Mouse (Mus musculus): Measurements from ENCODE around the gene Dkk1.
"Not testable (repeated sequence)": the region's sequence is repeated elsewhere in the genome, so short reads cannot be mapped to it uniquely, and the experiment has no call there.

The Dkk1 gene

DNA sequence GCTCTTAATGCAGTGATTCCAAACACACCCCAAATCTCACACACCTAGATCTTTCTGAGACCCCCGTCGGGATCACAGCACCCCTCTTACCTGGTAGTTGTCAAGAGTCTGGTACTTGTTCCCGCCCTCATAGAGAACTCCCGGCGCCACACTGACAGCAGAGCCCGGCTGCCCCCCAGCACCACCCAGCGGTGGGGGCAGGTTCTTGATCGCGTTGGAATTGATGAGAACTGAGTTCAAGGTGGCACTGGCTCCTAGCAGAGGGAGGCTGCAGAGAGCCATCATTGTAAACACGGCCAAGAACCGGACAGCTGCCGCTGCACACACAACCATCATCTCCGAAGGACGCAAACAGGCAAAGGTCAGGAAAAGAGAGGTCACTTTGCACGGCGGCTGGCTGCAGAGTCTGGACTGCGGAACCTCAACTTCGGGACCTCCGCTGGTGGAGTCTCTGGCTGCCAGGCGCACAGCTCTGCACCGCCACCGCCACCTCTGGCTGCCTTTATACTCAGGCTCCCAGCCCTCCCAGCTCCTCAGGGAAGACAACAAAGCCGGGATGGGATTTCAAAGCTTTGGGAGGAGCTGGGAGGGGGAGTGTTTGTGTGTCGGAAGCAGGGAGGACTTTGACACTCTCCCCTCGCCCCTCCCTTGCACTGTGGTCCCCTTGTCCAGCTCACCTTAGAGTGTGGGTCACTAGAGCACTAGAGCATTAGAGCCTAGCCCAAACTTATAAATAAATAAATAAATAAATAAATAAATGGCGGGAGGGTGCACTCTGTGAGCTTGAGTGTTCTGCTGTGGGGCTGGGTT lies at the start of gene Dkk1:
Gene Dkk1 (minus strand): TSS at position 622 of the 810 bp plus-strand sequence.
- in situ Hi-C loops (cut with MboI; ENCODE audit: low pct_unique_long_range_greater_than_20kb in 1 of 2, low sequenced_read_pairs in 2 of 2, unreplicated experiment in 1 of 2), result no loop called here

DNA sequence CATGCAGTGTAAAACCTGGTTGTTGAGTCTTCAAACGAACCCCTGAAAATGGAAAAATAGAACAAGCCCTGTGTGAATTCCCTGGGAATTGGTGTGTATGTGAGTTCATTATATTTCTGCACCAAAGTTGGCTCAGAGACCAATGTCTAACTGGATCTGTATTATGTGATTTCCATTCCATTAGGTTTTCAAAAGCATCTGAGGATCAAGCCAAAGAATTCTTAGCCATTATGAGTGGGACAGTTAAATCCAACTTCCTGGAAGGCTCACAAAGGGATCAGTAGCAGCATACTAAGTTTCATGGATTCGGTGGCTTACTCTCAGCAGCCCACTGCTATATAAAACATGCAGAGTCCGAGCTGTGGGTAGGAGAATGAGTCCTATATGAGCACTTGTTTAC lies 36.9 kb upstream of the Dkk1 start:
- in situ Hi-C loops (cut with MboI; ENCODE audit: low pct_unique_long_range_greater_than_20kb in 1 of 2, low sequenced_read_pairs in 2 of 2, unreplicated experiment in 1 of 2), result no loop called here

DNA sequence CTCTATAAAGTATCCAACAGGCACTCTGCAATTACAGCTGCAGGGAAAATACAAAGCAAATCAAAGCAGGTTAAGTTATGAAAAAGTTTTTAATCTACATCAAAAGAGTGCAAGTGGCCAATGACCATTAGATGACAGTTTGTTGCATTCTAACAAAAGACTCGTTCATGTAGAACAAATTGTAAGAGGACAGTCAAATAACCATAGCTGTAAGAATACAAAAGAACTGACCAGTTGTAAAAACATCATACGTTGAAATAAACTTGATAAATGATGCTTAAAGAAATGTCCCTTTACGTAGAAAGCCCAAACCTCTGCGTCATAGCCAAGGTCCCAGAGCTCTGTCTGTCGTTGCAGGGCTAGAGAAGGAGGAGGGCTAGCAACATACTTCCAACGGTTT lies 15.1 kb upstream of the Dkk1 start:
- in situ Hi-C loops (cut with MboI; ENCODE audit: low pct_unique_long_range_greater_than_20kb in 1 of 2, low sequenced_read_pairs in 2 of 2, unreplicated experiment in 1 of 2), result no loop called here

DNA sequence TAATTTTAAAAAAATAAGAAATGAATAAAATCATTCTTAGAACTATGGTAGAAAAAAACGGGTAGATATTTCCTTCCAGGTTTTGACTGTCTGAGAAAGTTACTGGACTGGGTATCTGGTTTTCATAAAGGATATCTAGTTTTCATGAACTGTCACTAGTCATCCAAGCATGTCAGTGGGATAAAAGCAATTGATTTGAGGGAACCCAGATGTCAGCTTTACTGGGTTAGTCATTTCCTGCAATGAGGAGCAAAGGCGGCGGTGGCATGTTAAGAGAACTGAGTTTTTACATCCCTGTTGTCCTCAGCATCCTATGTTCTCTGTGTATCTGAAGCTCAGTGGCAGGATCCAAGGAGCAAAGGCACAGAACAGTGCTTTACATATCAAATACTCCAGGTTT lies 14.4 kb upstream of the Dkk1 start:
- in situ Hi-C loops (cut with MboI; ENCODE audit: low pct_unique_long_range_greater_than_20kb in 1 of 2, low sequenced_read_pairs in 2 of 2, unreplicated experiment in 1 of 2), result no loop called here

DNA sequence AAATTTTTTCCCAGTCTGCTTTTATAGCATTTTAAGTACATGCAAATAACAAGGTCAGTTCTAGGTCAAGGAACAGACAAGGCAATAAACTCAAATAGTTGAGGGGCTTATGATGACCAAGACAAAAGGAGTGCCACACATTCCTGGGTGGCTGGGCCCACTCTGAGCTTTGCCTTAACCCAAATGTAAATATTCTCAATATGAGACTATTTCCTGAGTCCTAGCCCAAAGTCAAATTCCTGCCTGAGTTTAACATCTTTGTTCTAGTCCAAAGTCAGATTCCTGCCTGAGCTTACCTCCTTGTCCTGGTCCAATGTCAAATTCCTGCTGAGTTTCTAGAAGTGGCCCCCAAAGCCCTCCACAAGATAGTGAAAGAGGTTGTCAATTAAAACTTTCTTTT lies 8.6 kb upstream of the Dkk1 start:
- in situ Hi-C loops (cut with MboI; ENCODE audit: low pct_unique_long_range_greater_than_20kb in 1 of 2, low sequenced_read_pairs in 2 of 2, unreplicated experiment in 1 of 2), result no loop called here

DNA sequence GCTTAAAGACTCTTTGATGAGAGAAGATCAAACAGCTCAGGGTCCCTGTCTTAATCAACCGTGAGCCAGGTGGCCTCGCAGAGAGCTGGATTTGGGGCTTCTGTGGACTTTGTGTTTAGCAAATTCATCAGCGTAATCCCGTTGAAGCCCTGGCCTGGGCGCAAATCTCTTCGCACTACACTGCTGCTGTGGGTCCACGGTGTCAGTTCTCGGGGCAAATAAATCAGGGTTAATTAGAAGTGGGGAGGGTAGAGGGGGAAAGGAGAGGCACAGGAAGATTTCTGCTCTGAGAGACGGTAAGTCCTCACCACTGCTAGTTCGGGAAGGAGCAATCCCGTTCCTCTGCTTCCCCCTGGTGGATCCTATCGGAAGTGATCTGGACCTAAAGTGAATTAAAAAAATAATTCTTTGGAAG lies 5.0 kb upstream of the Dkk1 start:
- in situ Hi-C loops (cut with MboI; ENCODE audit: low pct_unique_long_range_greater_than_20kb in 1 of 2, low sequenced_read_pairs in 2 of 2, unreplicated experiment in 1 of 2), result loop anchor here (5.0 kb wide), 2 partner anchors 307 to 332 kb away; no protein-coding TSS in a partner anchor

DNA sequence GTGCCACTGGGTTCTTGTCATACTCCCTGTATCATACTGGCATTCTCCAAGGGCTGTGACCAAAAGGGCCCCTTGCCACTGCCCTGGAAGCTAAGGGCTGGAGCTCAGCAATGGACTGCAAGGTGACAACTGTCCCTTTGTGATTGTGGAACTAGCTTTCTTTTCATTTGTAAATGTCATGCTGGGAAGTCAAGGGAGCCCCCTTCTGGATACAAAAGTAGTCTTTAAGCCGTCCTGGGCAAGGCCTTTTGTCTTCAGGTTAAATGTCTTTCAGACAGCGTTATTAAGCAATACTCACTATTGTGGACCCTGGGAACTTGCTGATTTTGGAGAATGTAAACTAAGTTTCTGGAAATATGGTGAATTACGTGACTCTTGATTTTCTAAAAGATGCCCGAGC lies 4.3 kb upstream of the Dkk1 start:
- in situ Hi-C loops (cut with MboI; ENCODE audit: low pct_unique_long_range_greater_than_20kb in 1 of 2, low sequenced_read_pairs in 2 of 2, unreplicated experiment in 1 of 2), result loop anchor here (5.0 kb wide), 2 partner anchors 306 to 331 kb away; no protein-coding TSS in a partner anchor

DNA sequence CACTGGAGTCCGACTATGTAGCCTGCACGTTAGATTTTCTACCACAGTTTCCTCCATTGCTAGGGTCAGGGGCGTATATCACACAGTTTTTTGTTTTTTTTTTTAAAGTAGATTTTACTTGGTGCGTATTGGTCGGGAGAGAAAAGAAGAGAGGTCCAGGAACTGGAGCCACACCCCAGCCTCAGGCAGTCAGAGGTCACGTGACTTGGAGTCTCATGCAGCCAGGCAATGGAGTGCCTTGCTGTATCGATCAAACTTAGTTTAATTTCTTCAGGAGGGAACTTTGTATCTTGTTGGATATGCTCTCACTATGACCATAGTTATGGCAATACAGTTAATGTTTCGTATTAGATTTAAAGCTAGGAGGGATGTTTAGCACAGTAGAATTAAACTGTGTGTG lies 2.8 kb upstream of the Dkk1 start:
- in situ Hi-C loops (cut with MboI; ENCODE audit: low pct_unique_long_range_greater_than_20kb in 1 of 2, low sequenced_read_pairs in 2 of 2, unreplicated experiment in 1 of 2), result loop anchor here (5.0 kb wide), 2 partner anchors 305 to 330 kb away; no protein-coding TSS in a partner anchor

DNA sequence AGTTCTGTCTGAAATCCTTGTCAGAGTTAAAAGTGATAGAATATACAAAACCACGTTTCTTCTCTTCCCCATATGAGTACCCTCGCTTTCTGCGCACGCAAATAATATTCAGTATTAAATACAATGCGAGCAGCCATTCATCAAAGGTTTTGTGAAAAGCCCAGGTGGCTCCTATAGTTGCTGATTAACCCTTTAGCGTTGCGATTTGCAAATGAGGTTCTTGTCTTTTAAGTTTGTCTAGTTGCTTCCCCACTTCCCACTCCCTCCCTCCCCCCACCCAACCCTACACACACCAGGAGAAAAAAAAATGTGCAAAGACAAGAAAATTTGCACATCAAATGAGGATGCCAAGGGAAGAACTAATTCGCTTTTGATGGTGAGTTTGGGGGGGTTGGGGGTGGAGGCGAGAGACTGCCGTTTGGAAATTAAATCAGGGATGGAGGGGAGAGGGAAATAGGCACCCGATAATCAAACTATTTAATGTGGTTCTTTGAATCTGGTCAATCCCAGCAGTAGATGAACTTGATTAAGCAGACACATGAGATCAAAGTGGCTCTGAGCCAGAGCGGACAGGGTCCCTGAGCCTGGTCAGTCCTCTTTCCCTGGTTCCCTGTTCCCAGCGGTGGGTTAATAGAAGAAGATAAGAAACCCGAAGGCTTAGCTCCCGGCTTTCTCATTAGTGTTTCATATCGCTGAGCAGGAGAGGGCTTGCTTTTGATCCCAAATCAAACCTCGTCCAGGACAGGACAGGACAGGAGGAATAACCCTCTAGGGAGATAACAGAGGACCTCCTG lies 586 bp upstream of the Dkk1 start:
- in situ Hi-C loops (cut with MboI; ENCODE audit: low pct_unique_long_range_greater_than_20kb in 1 of 2, low sequenced_read_pairs in 2 of 2, unreplicated experiment in 1 of 2), result loop anchor here (5.0 kb wide), 2 partner anchors 303 to 328 kb away; no protein-coding TSS in a partner anchor

DNA sequence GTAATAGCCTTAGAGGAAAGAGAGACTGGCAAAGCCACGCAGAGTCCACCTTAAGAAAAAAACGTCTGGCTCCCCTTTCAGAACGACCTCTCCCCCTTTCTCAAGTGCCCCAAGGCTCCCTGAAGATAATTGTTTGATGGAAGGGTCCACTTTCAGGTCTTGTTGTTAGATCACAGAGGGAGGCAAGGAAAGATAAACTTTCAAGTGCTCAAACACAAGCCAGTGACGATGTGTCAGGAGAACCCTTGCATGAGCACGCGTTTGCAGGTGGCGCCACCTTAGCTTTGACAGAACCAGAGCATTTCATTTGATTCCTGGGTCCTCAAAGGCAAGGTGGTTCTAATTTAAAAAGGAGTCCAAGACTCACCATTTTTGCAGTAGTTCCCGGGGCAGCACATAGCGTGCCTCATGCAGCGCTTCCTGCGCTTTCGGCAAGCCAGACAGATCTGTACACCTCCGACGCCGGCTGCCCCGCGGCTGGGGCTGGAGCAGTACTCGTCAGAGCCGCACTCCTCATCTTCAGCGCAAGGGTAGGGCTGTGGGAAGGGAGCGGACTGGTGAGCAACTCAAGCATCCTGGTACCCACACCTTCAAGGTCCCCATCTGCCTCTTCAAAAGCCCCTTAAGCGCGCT lies 938 bp downstream of the Dkk1 start:
- in situ Hi-C loops (cut with MboI; ENCODE audit: low pct_unique_long_range_greater_than_20kb in 1 of 2, low sequenced_read_pairs in 2 of 2, unreplicated experiment in 1 of 2), result no loop called here

DNA sequence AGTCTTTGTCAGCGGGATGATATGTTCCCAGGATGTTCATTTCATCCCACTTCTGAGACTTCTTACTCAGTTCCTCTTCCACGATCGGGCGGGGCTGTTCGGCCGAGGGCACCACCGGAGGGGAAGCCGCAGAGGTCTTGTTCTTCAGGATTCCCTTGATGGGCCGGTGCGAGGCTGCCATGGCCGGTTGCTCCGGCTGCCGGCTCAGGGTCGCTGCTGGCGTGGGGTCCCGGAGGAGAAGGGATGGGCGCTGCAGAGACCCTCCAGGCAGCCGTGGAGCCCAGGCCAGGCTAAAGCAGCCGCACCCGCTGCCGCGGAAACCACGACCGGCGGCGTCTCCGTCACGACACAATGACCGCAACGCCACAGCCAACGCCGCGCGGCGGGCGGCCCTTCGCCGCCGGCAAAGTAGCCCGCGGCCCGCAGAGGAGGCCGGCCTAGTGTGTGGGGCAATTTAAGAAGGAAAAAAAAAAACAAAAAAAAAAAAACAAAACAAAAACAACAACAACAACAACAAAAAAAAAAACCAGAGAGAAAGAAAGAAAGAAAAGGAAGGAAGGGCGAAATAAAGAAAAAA lies 10.0 kb downstream of the Dkk1 start:
- in situ Hi-C loops (cut with MboI; ENCODE audit: low pct_unique_long_range_greater_than_20kb in 1 of 2, low sequenced_read_pairs in 2 of 2, unreplicated experiment in 1 of 2), result not testable (repeated sequence)

DNA sequence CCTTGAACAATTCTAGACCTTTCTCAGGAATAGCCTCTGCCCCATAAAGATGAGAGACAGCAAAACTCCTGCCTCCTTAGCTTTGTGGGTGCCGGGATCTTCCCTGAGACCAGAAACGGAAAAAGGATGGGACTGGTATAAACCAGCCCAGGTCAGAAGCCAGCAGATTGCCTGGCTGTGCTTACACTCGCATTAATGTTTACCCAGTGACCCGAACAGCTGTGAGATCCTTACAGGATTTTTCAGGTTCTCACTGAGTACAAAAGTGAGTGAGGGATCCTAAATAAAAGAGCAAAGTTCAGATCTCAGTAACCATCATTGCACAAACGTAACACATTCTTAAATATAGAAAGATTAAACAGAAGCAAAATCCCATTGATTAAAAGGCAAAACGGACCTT lies 32.7 kb downstream of the Dkk1 start:
- in situ Hi-C loops (cut with MboI; ENCODE audit: low pct_unique_long_range_greater_than_20kb in 1 of 2, low sequenced_read_pairs in 2 of 2, unreplicated experiment in 1 of 2), result no loop called here

DNA sequence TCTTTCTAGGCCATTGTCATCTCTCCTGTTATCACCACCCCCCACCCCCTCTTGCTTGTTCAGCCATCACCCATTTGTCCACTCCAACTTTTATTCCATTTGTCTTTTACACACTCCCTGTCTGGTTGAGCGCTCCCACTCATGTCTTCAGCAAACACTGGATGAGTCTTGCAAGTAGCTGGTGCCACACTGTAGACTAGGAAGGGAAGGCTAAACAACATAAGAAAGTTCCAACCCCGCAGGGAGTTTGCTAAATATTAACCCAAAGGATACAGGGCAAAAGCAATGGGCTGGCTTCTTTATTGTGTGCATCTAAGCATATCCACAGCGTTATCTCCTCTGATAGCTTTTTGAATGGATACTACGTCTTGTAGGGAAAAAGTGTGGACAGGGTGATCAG lies 39.0 kb downstream of the Dkk1 start:
- in situ Hi-C loops (cut with MboI; ENCODE audit: low pct_unique_long_range_greater_than_20kb in 1 of 2, low sequenced_read_pairs in 2 of 2, unreplicated experiment in 1 of 2), result no loop called here

DNA sequence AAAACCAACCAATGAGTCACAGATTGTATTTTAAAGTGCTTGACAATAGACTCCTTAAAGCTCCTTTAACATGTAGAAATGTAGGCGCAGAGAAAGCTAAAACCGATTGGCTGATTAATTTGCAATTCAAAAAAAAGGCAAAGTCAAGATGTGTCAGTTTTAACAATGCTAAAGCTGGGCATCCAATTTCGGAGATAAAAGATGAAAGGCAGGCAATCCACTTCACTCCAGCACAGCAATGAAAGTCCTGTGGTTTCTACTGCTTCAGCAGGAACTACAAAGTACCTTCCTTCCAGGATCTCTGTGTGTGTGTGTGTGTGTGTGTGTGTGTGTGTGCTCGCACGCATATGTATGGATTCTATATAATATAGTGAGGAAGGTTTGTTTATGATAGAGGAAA lies 44.0 kb downstream of the Dkk1 start:
- in situ Hi-C loops (cut with MboI; ENCODE audit: low pct_unique_long_range_greater_than_20kb in 1 of 2, low sequenced_read_pairs in 2 of 2, unreplicated experiment in 1 of 2), result no loop called here

Data from mouse embryonic stem cell (cell line).